Mouse (Mus musculus): ENCODE data around the gene Dusp28. TPM values are rescaled to one million over a fixed set of nuclear protein-coding genes. Genes with fewer than 3 reads are reported as not detected.

The Dusp28 gene
- total RNA-seq, 1 experiment, result 4.8 TPM

- no peaks in the 10 kb centered on the region for H3K36me3 ChIP-seq (ENCODE audit: control insufficient read depth, insufficient read depth, low read length, poor library complexity, severe bottlenecking)
- no peak overlapping the region for H3K4me3 ChIP-seq (ENCODE audit: insufficient read depth in 1 of 2, low read depth in 1 of 2, low read length in 2 of 2, poor library complexity in 1 of 2, severe bottlenecking in 1 of 2)
- DNase-seq (ENCODE audit: low read depth, low spot score), result no peak
- no peak overlapping the region; the same call in 1 of the 2 replicates for H3K27ac ChIP-seq (ENCODE audit: insufficient read depth, low read depth, low read length, poor library complexity, severe bottlenecking)
- H3K9me3 ChIP-seq (ENCODE audit: control insufficient read depth, insufficient read depth, low read depth, low read length), result no peaks in the 10 kb centered on the region
- in situ Hi-C loops (cut with MboI; ENCODE audit: low sequenced_read_pairs in 2 of 2, unreplicated experiment in 2 of 2), result no loop called here
- TF ChIP-seq MAFK (IDR thresholded peaks at IDR 0.05; ENCODE audit: insufficient read depth, low read depth, low read length) (no peak), ZNF384 (IDR thresholded peaks at IDR 0.05; ENCODE audit: low read depth, low read length) (no peak), CHD2 (IDR thresholded peaks at IDR 0.05; ENCODE audit: low read depth, low read length) (no peak), HCFC1 (IDR thresholded peaks at IDR 0.05; ENCODE audit: borderline replicate concordance, insufficient read depth, low read length) (no peak), ZC3H11A (IDR thresholded peaks at IDR 0.05; ENCODE audit: borderline replicate concordance, low read depth, low read length) (no peak)
- no peak overlapping the region for H3K9ac ChIP-seq (ENCODE audit: insufficient read depth, low read depth, low read length, poor library complexity, severe bottlenecking)
- no peaks in the 10 kb centered on the region for H3K4me1 ChIP-seq (ENCODE audit: control insufficient read depth in 2 of 2, insufficient read depth in 2 of 2, low read length in 2 of 2, poor library complexity in 1 of 2)
Observed at GRCm38 (mm10) chr1:92881982-92882381, 24.8 kb upstream of the Dusp28 start.

- Histone ChIP-seq H3K9me3 (ENCODE audit: control insufficient read depth, insufficient read depth, low read depth, low read length) (no peaks in the 10 kb centered on the region), H3K4me3 (ENCODE audit: insufficient read depth in 1 of 2, low read depth in 1 of 2, low read length in 2 of 2, poor library complexity in 1 of 2, severe bottlenecking in 1 of 2) (no peak overlapping the region), H3K9ac (ENCODE audit: insufficient read depth, low read depth, low read length, poor library complexity, severe bottlenecking) (no peak overlapping the region), H3K4me1 (ENCODE audit: control insufficient read depth in 2 of 2, insufficient read depth in 2 of 2, low read length in 2 of 2, poor library complexity in 1 of 2) (peaks cover 2 to 3% of the 10 kb centered on the region in 2 experiments; a peak in 2 of 4 replicates), H3K36me3 (ENCODE audit: control insufficient read depth, insufficient read depth, low read length, poor library complexity, severe bottlenecking) (no peaks in the 10 kb centered on the region), H3K27ac (ENCODE audit: insufficient read depth, low read depth, low read length, poor library complexity, severe bottlenecking) (no peak overlapping the region)
- DNase-seq (ENCODE audit: low read depth, low spot score), result no peak
- TF ChIP-seq MAFK (IDR thresholded peaks at IDR 0.05; ENCODE audit: insufficient read depth, low read depth, low read length) (no peak), ZC3H11A (IDR thresholded peaks at IDR 0.05; ENCODE audit: borderline replicate concordance, low read depth, low read length) (no peak), ZNF384 (IDR thresholded peaks at IDR 0.05; ENCODE audit: low read depth, low read length) (no peak), HCFC1 (IDR thresholded peaks at IDR 0.05; ENCODE audit: borderline replicate concordance, insufficient read depth, low read length) (no peak), CHD2 (IDR thresholded peaks at IDR 0.05; ENCODE audit: low read depth, low read length) (no peak)
- in situ Hi-C loops (cut with MboI; ENCODE audit: low sequenced_read_pairs in 2 of 2, unreplicated experiment in 2 of 2), result no loop called here
Observed at GRCm38 (mm10) chr1:92888901-92889655, 17.7 kb upstream of the Dusp28 start.

GRCm38 (mm10) chr1:92892791-92893190, 14.0 kb upstream of the Dusp28 start:
- Histone ChIP-seq H3K36me3 (ENCODE audit: control insufficient read depth, insufficient read depth, low read length, poor library complexity, severe bottlenecking) (no peaks in the 10 kb centered on the region), H3K9ac (ENCODE audit: insufficient read depth, low read depth, low read length, poor library complexity, severe bottlenecking) (no peak overlapping the region), H3K9me3 (ENCODE audit: control insufficient read depth, insufficient read depth, low read depth, low read length) (no peaks in the 10 kb centered on the region), H3K4me1 (ENCODE audit: control insufficient read depth in 2 of 2, insufficient read depth in 2 of 2, low read length in 2 of 2, poor library complexity in 1 of 2) (peaks cover 2 to 3% of the 10 kb centered on the region in 2 experiments; a peak in 2 of 4 replicates), H3K4me3 (ENCODE audit: insufficient read depth in 1 of 2, low read depth in 1 of 2, low read length in 2 of 2, poor library complexity in 1 of 2, severe bottlenecking in 1 of 2) (no peak overlapping the region), H3K27ac (ENCODE audit: insufficient read depth, low read depth, low read length, poor library complexity, severe bottlenecking) (no peak overlapping the region)
- in situ Hi-C loops (cut with MboI; ENCODE audit: low sequenced_read_pairs in 2 of 2, unreplicated experiment in 2 of 2), result no loop called here
- DNase-seq (ENCODE audit: low read depth, low spot score), result no peak
- no peak for TF ChIP-seq CHD2 (IDR thresholded peaks at IDR 0.05; ENCODE audit: low read depth, low read length)
- no peak for TF ChIP-seq HCFC1 (IDR thresholded peaks at IDR 0.05; ENCODE audit: borderline replicate concordance, insufficient read depth, low read length)
- no peak for TF ChIP-seq ZC3H11A (IDR thresholded peaks at IDR 0.05; ENCODE audit: borderline replicate concordance, low read depth, low read length)
- TF ChIP-seq MAFK (IDR thresholded peaks at IDR 0.05; ENCODE audit: insufficient read depth, low read depth, low read length), result no peak
- TF ChIP-seq ZNF384 (IDR thresholded peaks at IDR 0.05; ENCODE audit: low read depth, low read length), result no peak

- in situ Hi-C loops (cut with MboI; ENCODE audit: low sequenced_read_pairs in 2 of 2, unreplicated experiment in 2 of 2), result no loop called here
- H3K4me3 ChIP-seq (ENCODE audit: insufficient read depth in 1 of 2, low read depth in 1 of 2, low read length in 2 of 2, poor library complexity in 1 of 2, severe bottlenecking in 1 of 2), result no peak overlapping the region
Observed at GRCm38 (mm10) chr1:92893896-92894295, 12.9 kb upstream of the Dusp28 start.

More at GRCm38 (mm10) chr1:92893896-92894295, 12.9 kb upstream of the Dusp28 start:
- Histone ChIP-seq H3K4me1 (ENCODE audit: control insufficient read depth in 2 of 2, insufficient read depth in 2 of 2, low read length in 2 of 2, poor library complexity in 1 of 2) (peaks cover 1 to 2% of the 10 kb centered on the region in 2 experiments; a peak in 2 of 4 replicates), H3K9me3 (ENCODE audit: control insufficient read depth, insufficient read depth, low read depth, low read length) (no peaks in the 10 kb centered on the region), H3K9ac (ENCODE audit: insufficient read depth, low read depth, low read length, poor library complexity, severe bottlenecking) (no peak overlapping the region), H3K36me3 (ENCODE audit: control insufficient read depth, insufficient read depth, low read length, poor library complexity, severe bottlenecking) (no peaks in the 10 kb centered on the region), H3K27ac (ENCODE audit: insufficient read depth, low read depth, low read length, poor library complexity, severe bottlenecking) (no peak overlapping the region)
- no peak for DNase-seq (ENCODE audit: low read depth, low spot score)
- TF ChIP-seq CHD2 (IDR thresholded peaks at IDR 0.05; ENCODE audit: low read depth, low read length) (no peak), MAFK (IDR thresholded peaks at IDR 0.05; ENCODE audit: insufficient read depth, low read depth, low read length) (no peak), ZC3H11A (IDR thresholded peaks at IDR 0.05; ENCODE audit: borderline replicate concordance, low read depth, low read length) (no peak), HCFC1 (IDR thresholded peaks at IDR 0.05; ENCODE audit: borderline replicate concordance, insufficient read depth, low read length) (no peak), ZNF384 (IDR thresholded peaks at IDR 0.05; ENCODE audit: low read depth, low read length) (no peak)

All from ES-E14 (cell line).